Mouse (Mus musculus) natural killer cell, adult 2 months (primary cell): ENCODE results near the gene Ccdc185.

Experiments
- DNase-seq, 2 experiments: peaks; one replicate each; pipeline ENCODE4 v3.0.0; 2022; ENCODE audit warnings: low spot score in 2 of 2

The Ccdc185 gene

GRCm38 (mm10) chr1:182749080-182749479 is at the start of gene Ccdc185:
Gene Ccdc185 (minus strand): TSS chr1:182749180.
- DNase-seq: no peak

- DNase-seq: no peak
These were observed 48.1 kb upstream of the Ccdc185 start for GRCm38 (mm10) chr1:182797048-182797447.

GRCm38 (mm10) chr1:182794628-182795027 is 45.6 kb upstream of the Ccdc185 start:
- DNase-seq: no peak

- DNase-seq: no peak
These were observed 45.2 kb upstream of the Ccdc185 start for GRCm38 (mm10) chr1:182794221-182794620.

GRCm38 (mm10) chr1:182792521-182793071 is 43.6 kb upstream of the Ccdc185 start:
- peak in 1 of 2 experiments; percentile 28 for DNase-seq

GRCm38 (mm10) chr1:182788896-182789295 is 39.9 kb upstream of the Ccdc185 start:
- DNase-seq: no peak

GRCm38 (mm10) chr1:182787030-182787429 is 38.0 kb upstream of the Ccdc185 start:
- no peak for DNase-seq

GRCm38 (mm10) chr1:182785504-182785903 is 36.5 kb upstream of the Ccdc185 start:
- no peak for DNase-seq

GRCm38 (mm10) chr1:182784784-182785183 is 35.8 kb upstream of the Ccdc185 start:
- DNase-seq: no peak

GRCm38 (mm10) chr1:182783774-182784173 is 34.8 kb upstream of the Ccdc185 start:
- no peak for DNase-seq

- DNase-seq: no peak
These were observed 30.1 kb upstream of the Ccdc185 start for GRCm38 (mm10) chr1:182779024-182779520.

- no peak for DNase-seq
These were observed 29.2 kb upstream of the Ccdc185 start for GRCm38 (mm10) chr1:182778225-182778624.

GRCm38 (mm10) chr1:182776749-182777410 is 27.9 kb upstream of the Ccdc185 start:
- DNase-seq: no peak

- no peak for DNase-seq
These were observed 26.6 kb upstream of the Ccdc185 start for GRCm38 (mm10) chr1:182775576-182775975.

- DNase-seq: no peak
These were observed 15.7 kb upstream of the Ccdc185 start for GRCm38 (mm10) chr1:182764541-182765281.

GRCm38 (mm10) chr1:182763716-182764461 is 14.9 kb upstream of the Ccdc185 start, which contains the start of gene Susd4:
Gene Susd4 (plus strand): TSS chr1:182763860.
- peak in 1 of 2 experiments; percentile 20 for DNase-seq

GRCm38 (mm10) chr1:182763191-182763715 is 14.3 kb upstream of the Ccdc185 start:
- no peak for DNase-seq

- no peak for DNase-seq
These were observed 9.8 kb upstream of the Ccdc185 start for GRCm38 (mm10) chr1:182758783-182759182.

GRCm38 (mm10) chr1:182754865-182755264 is 5.9 kb upstream of the Ccdc185 start:
- no peak for DNase-seq

GRCm38 (mm10) chr1:182753694-182754093 is 4.7 kb upstream of the Ccdc185 start:
- DNase-seq: no peak

GRCm38 (mm10) chr1:182751301-182751700 is 2.3 kb upstream of the Ccdc185 start:
- no peak for DNase-seq

GRCm38 (mm10) chr1:182747834-182748233 is 1.1 kb downstream of the Ccdc185 start:
- no peak for DNase-seq
